Mouse (Mus musculus): ENCODE data around the gene Rps6kl1.

The Rps6kl1 gene

GRCm38 (mm10) chr12:85109426-85109825, 41.6 kb downstream of the Rps6kl1 start:
- no peak for DNase-seq (ENCODE audit: low spot score in 2 of 2)

GRCm38 (mm10) chr12:85108643-85109042, 42.4 kb downstream of the Rps6kl1 start:
- no peak for DNase-seq (ENCODE audit: low spot score in 2 of 2)

GRCm38 (mm10) chr12:85106292-85106691, 44.8 kb downstream of the Rps6kl1 start:
- DNase-seq (ENCODE audit: low spot score in 2 of 2): no peak

GRCm38 (mm10) chr12:85104789-85105188, 46.3 kb downstream of the Rps6kl1 start:
- DNase-seq (ENCODE audit: low spot score in 2 of 2): no peak

GRCm38 (mm10) chr12:85103096-85103495, 48.0 kb downstream of the Rps6kl1 start:
- DNase-seq (ENCODE audit: low spot score in 2 of 2): no peak

DNA sequence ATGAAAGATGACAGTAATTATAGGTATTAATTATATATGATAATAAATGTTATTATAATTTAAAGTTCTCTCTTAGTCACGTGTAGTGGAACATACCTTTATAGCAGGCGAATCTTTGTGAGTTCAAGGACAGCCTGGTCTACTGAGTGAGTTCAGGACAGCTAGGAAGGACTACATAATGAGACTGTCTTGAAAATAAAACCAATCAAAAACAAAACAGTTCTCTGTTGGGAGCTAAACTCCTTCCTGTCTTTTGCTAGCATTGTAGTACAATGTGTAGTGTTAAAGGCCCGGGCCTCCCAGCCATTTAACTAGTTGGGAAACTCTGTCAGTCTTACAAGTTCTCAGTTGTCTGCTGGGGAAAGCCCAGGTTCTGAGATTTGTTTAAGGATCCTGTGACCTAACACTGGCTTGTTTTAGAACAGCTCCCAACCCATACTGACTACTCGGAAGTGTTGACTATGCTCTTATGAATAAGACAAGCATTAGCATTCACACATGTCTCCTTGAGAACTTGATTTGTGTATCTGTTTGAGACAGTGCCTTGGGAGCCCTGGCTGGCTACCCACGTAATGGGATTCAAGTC, 49.5 kb downstream of the Rps6kl1 start:
- DNase-seq (ENCODE audit: low spot score in 2 of 2): no peak

- no peak for DNase-seq (ENCODE audit: low spot score in 2 of 2)
These were observed 50.1 kb downstream of the Rps6kl1 start for GRCm38 (mm10) chr12:85101001-85101400.

DNA sequence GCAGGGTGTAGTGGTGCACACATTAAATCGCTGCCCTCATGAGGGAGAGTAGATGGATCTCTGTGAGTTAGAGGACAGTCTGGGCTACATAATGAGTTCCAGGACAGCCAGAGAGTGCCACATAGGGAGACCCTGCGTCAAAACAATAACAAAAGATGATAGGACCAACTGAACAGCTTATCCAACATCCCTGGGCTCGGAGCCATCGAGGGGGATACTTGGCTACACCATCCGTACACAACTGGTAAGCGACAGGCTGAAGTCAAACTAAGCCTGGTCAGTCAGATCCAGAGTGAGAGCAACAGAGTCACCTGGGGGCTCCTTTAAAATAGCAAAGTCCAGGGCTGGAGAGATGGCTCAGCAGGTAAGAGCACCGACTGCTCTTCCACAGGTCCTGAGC, 55.2 kb downstream of the Rps6kl1 start:
- no peak for DNase-seq (ENCODE audit: low spot score in 2 of 2)

GRCm38 (mm10) chr12:85095146-85095545, 55.9 kb downstream of the Rps6kl1 start:
- no peak for DNase-seq (ENCODE audit: low spot score in 2 of 2)

DNA sequence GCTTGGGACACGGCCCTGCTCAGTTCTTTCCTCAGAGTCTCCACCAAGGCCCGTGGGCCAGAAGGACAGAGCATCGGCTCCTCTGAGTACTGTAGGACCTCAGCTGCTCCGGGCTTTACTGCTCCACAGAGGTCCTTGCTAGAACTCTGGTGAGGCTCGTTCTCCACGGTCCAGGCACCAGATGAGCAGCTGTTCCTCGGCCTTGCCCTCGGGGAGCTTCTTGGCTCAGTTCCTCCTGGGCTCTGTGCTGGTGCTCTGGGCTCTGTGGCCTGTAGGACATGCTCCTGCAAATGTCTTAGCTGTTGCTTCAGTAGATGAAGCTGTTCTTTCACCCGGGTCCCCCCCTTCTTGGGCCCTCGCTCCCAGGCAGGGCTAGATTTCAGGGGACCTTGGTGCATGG, 56.4 kb downstream of the Rps6kl1 start:
- DNase-seq (ENCODE audit: low spot score in 2 of 2): no peak

DNA sequence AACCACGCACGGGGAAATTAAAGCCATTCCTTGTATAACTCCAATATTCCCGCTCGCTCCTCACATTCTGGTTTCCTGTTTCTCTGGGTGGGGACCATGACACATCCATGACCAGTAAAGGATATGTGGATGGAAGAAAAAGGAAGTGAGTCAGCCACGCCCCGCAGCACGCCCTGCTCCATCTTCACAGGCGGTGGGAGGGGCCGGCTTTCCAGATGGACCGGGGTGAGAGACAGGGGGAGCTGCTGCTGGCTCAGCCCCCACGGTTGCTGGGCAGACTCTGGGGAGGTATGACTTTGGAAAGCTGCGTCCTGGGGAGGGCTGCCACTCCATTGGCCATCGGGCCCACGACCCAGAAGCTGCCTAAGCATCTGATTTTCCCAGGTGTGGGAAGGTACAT, 57.1 kb downstream of the Rps6kl1 start:
- DNase-seq (ENCODE audit: low spot score in 2 of 2): no peak

- DNase-seq (ENCODE audit: low spot score in 2 of 2): peak; percentile 33 to 56
These were observed 58.9 kb downstream of the Rps6kl1 start for GRCm38 (mm10) chr12:85092214-85092613.

GRCm38 (mm10) chr12:85091190-85091589, 59.9 kb downstream of the Rps6kl1 start:
- no peak for DNase-seq (ENCODE audit: low spot score in 2 of 2)

- no peak for DNase-seq (ENCODE audit: low spot score in 2 of 2)
These were observed 63.2 kb downstream of the Rps6kl1 start for GRCm38 (mm10) chr12:85087845-85088244.

Measured in frontal cortex, postnatal 25 days (tissue).